Mouse (Mus musculus) stomach, postnatal 0 days (tissue): ENCODE data around the gene Cmtm5. TPM values are rescaled to one million over a fixed set of nuclear protein-coding genes. Genes with fewer than 3 reads are reported as not detected.
"Not testable (repeated sequence)": the region's sequence is repeated elsewhere in the genome, so short reads cannot be mapped to it uniquely, and the experiment has no call there.

Experiments used
- ATAC-seq: fragments of 200-750 bp; cut with Nextera tagmentation; 2 replicates; pipeline ENCODE4 v1.8.0; 2017; ENCODE audit not compliant: low FRiP score, low TSS enrichment
- DNase-seq: peaks from one replicate; pipeline ENCODE4 v3.0.0-alpha.2; 2016; ENCODE audit warnings: low spot score
- H3K27ac ChIP-seq: fragments of 300-500 bp; sonication (generic); replicated peaks from 2 replicates; pipeline ENCODE4 v1.5.1; 2014; ENCODE audit warnings: mild to moderate bottlenecking, control low read depth
- H3K27me3 ChIP-seq: fragments of 300-500 bp; sonication (generic); 2 replicates; pipeline ENCODE4 v1.6.1; 2014; ENCODE audit warnings: low read length; ENCODE audit not compliant: control insufficient read depth, insufficient read depth
- H3K36me3 ChIP-seq: fragments of 300-500 bp; sonication (generic); 2 replicates; pipeline ENCODE4 v1.6.1; 2014; ENCODE audit warnings: low read length, mixed read lengths; ENCODE audit not compliant: control insufficient read depth, insufficient read depth
- H3K4me1 ChIP-seq: fragments of 300-500 bp; sonication (generic); replicated peaks from 2 replicates; pipeline ENCODE4 v1.6.1; 2014; ENCODE audit warnings: antibody characterized with exemption; ENCODE audit not compliant: control insufficient read depth, insufficient read depth
- H3K4me2 ChIP-seq: fragments of 300-500 bp; sonication (generic); replicated peaks from 2 replicates; pipeline ENCODE4 v1.6.1; 2014; ENCODE audit warnings: low read depth, mild to moderate bottlenecking, control low read depth, moderate library complexity
- H3K4me3 ChIP-seq: fragments of 300-500 bp; sonication (generic); 2 replicates; pipeline ENCODE4 v1.5.1; 2014; ENCODE audit warnings: low read depth, low read length, control low read depth
- H3K9ac ChIP-seq: fragments of 300-500 bp; sonication (generic); 2 replicates; pipeline ENCODE4 v1.6.1; 2014; ENCODE audit warnings: mild to moderate bottlenecking, low read length, control low read depth, mixed read lengths
- H3K9me3 ChIP-seq: fragments of 300-500 bp; sonication (generic); 2 replicates; pipeline ENCODE4 v1.6.1; 2016; ENCODE audit warnings: low read length; ENCODE audit not compliant: control insufficient read depth
- CTCF ChIP-seq: IDR thresholded peaks from 2 replicates; pipeline ENCODE4 v1.5.1; 2016; ENCODE audit warnings: antibody characterized with exemption, low read depth, mild to moderate bottlenecking, moderate library complexity
- EP300 ChIP-seq: optimal IDR thresholded peaks from 2 replicates; pipeline ENCODE3; 2016; ENCODE audit warnings: antibody characterized with exemption
- WGBS: fragments of 180-500 bp; shearing (Covaris S2); extraction: QIAGEN DNeasy Blood & Tissue Kit; methylation state at CpG from one replicate; pipeline ENCODE4 v1.1.7; 2014; 5-methylcytosine and 5-hydroxymethylcytosine counted together
- polyA plus RNA-seq: library from polyadenylated mRNA; unstranded; fragments of >200 nt; fragmentation: Nextera tagmentation; extraction: Ambion mirVana; gene quantifications from 2 replicates; pipeline ENCODE4 v1.2.1, GENCODE M21; 2015

Cmtm5 gene
- polyA plus RNA-seq, 1 experiment from 2014 or later, result 3.3 TPM

- no peaks in the 10 kb centered on the region for H3K27me3 ChIP-seq
- WGBS, result 69% methylated on average over 15 of the region's 15 CpGs
Observed at GRCm38 (mm10) chr14:54965044-54965443, 29.0 kb downstream of the Cmtm5 start.

DNA sequence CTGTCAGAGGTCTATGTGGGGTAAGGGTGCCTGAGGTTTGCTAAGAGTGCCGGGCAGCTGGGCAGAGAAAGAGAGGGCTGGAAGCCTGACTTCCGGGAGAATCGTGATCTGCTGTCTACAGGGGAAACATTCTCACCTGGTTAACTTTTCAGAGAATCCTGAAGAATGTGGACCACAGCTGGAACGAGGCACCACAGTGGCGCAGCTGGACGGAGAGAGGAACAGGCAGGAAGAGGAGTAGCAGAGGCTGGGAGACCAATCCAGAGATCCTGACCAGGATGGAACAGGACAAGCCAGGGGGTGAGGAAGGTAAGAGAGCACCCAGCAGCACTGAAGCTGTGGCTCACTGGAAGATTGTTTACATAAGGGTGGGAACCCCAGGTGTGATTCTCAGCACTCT, 29.6 kb downstream of the Cmtm5 start:
- H3K9me3 ChIP-seq, result no peaks in the 10 kb centered on the region
- H3K4me1 ChIP-seq, result no peaks in the 10 kb centered on the region
- H3K27me3 ChIP-seq, result no peaks in the 10 kb centered on the region
- WGBS, result 54% methylated on average over 6 of the region's 6 CpGs
- no peaks in the 10 kb centered on the region for H3K36me3 ChIP-seq
- no peak for TF ChIP-seq EP300
- TF ChIP-seq CTCF, result no peak
- H3K27ac ChIP-seq, result no peak overlapping the region
- DNase-seq, result no peak
- no peak overlapping the region for H3K4me3 ChIP-seq
- no peak overlapping the region for H3K9ac ChIP-seq
- no peak for ATAC-seq
- H3K4me2 ChIP-seq, result no peak overlapping the region

More at GRCm38 (mm10) chr14:54965044-54965443, 29.0 kb downstream of the Cmtm5 start:
- TF ChIP-seq CTCF (no peak), EP300 (no peak)
- Histone ChIP-seq H3K4me3 (no peak overlapping the region), H3K36me3 (no peaks in the 10 kb centered on the region), H3K4me1 (no peaks in the 10 kb centered on the region), H3K9ac (no peak overlapping the region; the same call in 1 of the 2 replicates), H3K27ac (no peak overlapping the region), H3K4me2 (no peak overlapping the region), H3K9me3 (no peaks in the 10 kb centered on the region)
- DNase-seq (no peak), ATAC-seq (no peak)

GRCm38 (mm10) chr14:54966320-54966977, 30.4 kb downstream of the Cmtm5 start, which contains the start of gene Myh6:
TSS of gene Myh6 (minus strand) at chr14:54966927.
- Histone ChIP-seq H3K9me3 (no peaks in the 10 kb centered on the region), H3K27ac (no peak within 1 kb of the TSS), H3K4me1 (no peaks in the 10 kb centered on the region), H3K4me2 (no peak within 1 kb of the TSS), H3K27me3 (no peaks in the 10 kb centered on the region), H3K36me3 (no peaks in the 10 kb centered on the region), H3K9ac (no peak within 1 kb of the TSS), H3K4me3 (no peak within 1 kb of the TSS)
- TF ChIP-seq EP300, result no peak
- TF ChIP-seq CTCF, result no peak
- DNase-seq (no peak), ATAC-seq (no peak)
- 63% methylated on average over 7 of the region's 7 CpGs for WGBS

DNA sequence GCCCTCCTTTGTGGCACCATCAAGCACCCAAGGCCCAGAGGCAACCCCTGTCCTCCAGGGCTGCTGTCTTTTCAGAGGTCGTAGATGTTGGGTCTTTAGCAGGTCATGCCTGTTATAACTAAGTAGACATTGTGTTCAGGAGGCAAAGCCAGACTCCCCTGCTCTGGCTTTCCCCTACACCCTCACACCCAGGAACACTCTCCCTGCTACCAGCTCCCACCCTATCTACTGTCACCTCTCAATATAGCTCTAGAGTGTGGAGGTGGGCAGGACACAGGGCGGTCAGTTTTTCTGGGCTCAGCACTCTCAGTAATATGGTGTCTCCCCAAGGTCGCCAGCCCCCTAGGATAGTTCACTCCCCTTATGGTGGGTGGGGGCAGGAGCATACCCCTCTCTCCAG, 31.8 kb downstream of the Cmtm5 start:
- ATAC-seq (no peak), DNase-seq (no peak)
- Histone ChIP-seq H3K4me1 (no peaks in the 10 kb centered on the region), H3K27ac (no peak overlapping the region), H3K36me3 (no peaks in the 10 kb centered on the region), H3K4me2 (no peak overlapping the region), H3K4me3 (no peak overlapping the region), H3K27me3 (no peaks in the 10 kb centered on the region), H3K9ac (no peak overlapping the region), H3K9me3 (no peaks in the 10 kb centered on the region)
- TF ChIP-seq CTCF, result no peak
- no peak for TF ChIP-seq EP300
- 86% methylated on average over 3 of the region's 3 CpGs for WGBS

DNA sequence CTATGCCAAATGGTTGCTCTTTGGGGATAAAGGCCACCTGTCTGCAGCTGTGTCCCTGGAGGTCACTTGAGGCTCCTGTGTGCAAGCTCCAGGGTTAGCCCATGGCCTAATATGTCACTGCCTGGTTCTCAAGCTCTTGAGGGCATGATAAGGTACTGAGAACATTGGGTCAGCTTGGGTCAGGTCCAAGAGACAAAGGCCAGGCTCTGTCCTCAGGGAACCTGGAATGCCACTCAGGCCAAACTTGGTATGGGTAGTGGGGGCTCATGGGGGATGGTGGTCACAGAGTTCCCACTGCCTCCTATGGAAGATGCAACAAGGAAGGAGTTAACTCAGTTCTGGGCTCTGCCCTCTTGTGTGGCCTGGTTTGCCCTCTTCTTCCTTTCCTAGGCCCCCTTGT, 32.3 kb downstream of the Cmtm5 start:
- ATAC-seq (no peak), DNase-seq (no peak)
- H3K9ac ChIP-seq, result no peak overlapping the region
- H3K4me1 ChIP-seq, result no peaks in the 10 kb centered on the region
- H3K4me3 ChIP-seq, result no peak overlapping the region
- no peak overlapping the region for H3K27ac ChIP-seq
- TF ChIP-seq CTCF, result no peak
- no peak overlapping the region for H3K4me2 ChIP-seq
- no peaks in the 10 kb centered on the region for H3K9me3 ChIP-seq
- H3K27me3 ChIP-seq, result no peaks in the 10 kb centered on the region
- H3K36me3 ChIP-seq, result no peaks in the 10 kb centered on the region

DNA sequence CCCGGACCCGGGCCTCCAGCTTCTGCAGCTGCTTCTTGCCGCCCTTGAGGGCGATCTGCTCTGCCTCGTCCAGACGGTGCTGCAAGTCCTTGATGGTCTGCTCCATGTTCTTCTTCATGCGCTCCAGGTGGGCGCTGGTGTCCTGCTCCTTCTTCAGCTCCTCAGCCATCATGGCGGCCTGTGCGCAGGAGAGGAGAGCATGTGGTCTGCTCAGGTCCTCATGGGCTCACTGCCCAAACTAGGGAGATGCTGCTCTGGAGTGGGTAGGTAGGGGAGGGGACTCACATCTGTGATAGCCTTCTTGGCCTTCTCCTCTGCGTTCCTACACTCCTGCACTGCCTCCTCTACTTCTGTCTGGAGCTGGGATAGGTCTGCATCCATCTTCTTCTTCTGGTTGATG, 36.7 kb downstream of the Cmtm5 start:
- ATAC-seq, H3K36me3 ChIP-seq, DNase-seq, H3K27ac ChIP-seq, H3K4me2 ChIP-seq, H3K27me3 ChIP-seq, H3K4me3 ChIP-seq, H3K9me3 ChIP-seq, H3K4me1 ChIP-seq, H3K9ac ChIP-seq: not testable (repeated sequence)
- 91% methylated on average over 7 of the region's 11 CpGs for WGBS
